Mouse (Mus musculus): ENCODE measurements around the gene Reep3.
"Not testable (repeated sequence)": the region's sequence is repeated elsewhere in the genome, so short reads cannot be mapped to it uniquely, and the experiment has no call there.

The Reep3 gene

GRCm38 (mm10) chr10:67017891-67018290 is 78.9 kb downstream of the Reep3 start:
- no peak for DNase-seq (ENCODE audit: low spot score in 2 of 2)

DNA sequence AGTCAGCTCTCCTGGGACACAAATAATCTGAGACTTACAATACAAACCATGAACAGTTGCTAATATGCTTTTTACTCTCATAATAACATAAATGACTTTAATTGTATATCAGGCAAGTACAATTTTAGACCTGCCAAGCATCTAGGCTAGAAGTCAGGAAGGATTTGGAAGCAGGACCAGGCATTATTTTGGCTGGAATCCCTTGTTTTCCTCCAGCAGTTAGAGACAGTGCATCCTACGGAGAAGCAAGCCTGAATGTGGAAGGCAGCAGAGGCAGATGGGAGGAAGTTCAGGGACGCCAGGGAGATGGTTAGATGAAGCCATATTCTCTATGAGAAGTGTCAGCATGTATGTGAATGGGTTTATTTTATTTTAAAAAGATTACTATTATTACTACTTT is 79.4 kb downstream of the Reep3 start:
- no peak for DNase-seq (ENCODE audit: low spot score in 2 of 2)

DNA sequence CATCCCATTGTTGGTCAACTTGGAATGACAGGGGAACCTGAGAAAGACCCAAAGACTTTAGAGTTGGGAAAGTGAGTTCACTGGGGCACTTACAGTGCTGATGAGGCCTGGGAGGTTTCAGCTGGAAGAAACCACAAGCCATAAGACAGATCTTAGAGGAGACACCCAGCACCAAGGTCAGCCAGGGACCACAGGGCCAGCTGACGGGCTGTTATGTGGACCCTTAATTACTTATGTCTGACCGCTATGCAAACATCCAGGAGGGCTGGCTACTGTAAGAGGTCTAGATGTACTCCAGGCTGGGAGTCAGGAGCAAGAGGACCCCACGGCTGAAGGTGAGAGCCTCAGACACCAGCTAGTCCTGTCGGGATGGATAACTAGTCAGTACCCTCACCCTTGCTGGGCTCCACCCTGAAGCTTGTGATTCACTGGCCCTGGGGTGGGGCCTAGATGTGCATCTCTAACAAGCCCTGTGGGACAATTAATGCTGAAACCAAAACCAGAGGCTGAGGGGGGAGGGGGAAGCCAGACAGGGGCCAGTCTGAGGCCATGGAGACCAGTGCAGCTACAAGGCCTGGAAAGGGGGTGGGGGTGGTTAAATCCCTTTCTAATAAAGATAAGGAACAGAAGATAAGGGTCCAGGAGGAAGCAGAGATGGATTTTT is 80.0 kb downstream of the Reep3 start:
- no peak for DNase-seq (ENCODE audit: low spot score in 2 of 2)

DNA sequence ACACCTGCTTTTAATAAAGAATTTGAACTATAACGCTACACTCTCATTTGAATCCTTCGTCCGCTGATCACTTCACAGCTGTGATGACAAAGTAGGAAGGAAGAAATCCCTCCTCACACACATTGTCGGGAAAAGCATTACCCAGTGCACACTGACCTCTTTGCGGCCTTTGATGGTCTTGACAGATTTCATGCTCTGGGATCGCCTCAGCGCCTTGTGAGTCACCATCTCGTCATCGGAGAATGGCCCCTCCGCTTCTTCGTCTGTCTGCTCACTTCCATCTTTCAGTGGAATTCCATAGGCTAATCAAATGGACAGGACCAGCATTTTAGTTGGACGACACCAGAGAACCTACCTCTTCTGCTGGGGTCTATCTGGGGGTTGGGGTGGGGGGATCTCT is 82.0 kb downstream of the Reep3 start:
- DNase-seq (ENCODE audit: low spot score in 2 of 2) = no peak

GRCm38 (mm10) chr10:67010521-67010920 is 86.2 kb downstream of the Reep3 start:
- no peak for DNase-seq (ENCODE audit: low spot score in 2 of 2)

- DNase-seq (ENCODE audit: low spot score in 2 of 2) = no peak
Measured at GRCm38 (mm10) chr10:67004527-67005042, 92.2 kb downstream of the Reep3 start.

- peak in 1 of 2 experiments; percentile 13 for DNase-seq (ENCODE audit: low spot score in 2 of 2)
Measured at GRCm38 (mm10) chr10:67003743-67004526, 92.8 kb downstream of the Reep3 start.

- peak in 1 of 2 experiments; percentile 4 for DNase-seq (ENCODE audit: low spot score in 2 of 2)
Measured at GRCm38 (mm10) chr10:67003009-67003742, 93.6 kb downstream of the Reep3 start.

DNA sequence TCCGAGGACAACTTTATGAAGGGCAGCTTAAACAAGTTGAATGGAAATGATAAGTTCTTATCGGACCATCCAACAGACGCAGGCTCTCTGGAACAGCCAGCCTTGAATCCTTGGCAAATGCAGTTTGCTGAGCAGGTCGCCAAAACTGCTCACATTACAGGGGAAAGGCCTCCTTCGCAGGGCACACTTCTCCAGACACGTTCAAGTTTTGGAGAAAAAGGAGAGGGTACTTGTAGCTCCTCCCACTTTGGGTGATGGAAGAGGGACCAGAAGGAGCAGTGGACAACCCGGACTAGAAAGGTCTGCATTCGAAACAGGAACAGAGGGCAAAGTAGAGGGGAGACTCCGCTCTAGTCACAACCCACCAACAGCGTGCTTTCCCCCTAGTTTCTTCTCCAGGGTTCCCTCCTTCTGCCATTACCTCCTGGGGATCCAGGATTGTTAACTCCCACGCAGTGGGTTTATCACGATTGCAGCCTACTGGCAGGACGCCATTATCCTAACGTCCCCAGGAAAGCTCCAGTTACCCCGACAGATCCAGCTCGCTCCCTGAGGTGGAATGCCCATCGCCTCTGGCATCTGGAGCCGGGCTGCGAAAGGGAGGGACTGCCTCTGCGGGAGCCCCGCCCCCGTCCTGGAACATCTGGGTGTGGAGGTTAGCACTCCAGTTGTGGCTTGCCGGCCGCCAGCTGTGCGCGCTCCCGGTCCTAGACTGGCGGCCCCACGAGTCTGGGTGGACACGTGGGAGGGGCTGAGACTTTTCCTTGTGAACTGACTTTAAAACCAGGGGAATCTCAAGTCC is 94.3 kb downstream of the Reep3 start:
- DNase-seq (ENCODE audit: low spot score in 2 of 2) = peak in 1 of 2 experiments; percentile 15

- DNase-seq (ENCODE audit: low spot score in 2 of 2) = not testable (repeated sequence)
Measured at GRCm38 (mm10) chr10:67000958-67001615, 95.7 kb downstream of the Reep3 start.

DNA sequence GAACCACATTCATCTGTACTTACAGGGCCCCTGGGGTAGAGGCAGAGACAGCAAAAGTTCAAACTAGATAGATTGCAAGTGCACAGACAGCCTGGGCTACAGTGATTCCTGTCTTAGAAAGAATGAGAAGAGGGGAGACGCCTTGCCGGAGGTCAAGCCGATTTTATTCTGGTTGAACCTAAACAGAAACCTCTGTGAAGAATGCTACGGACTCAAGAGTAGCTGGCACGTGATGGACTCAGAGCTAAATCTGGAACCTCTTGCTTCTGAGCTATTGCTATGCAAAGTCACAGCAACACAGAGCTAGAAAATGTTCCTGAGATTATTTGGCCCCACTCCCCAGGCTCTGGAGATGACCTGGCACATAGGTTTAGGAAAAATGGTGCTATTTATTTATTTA is 96.6 kb downstream of the Reep3 start:
- no peak for DNase-seq (ENCODE audit: low spot score in 2 of 2)

GRCm38 (mm10) chr10:66998770-66999169 is 98.0 kb downstream of the Reep3 start:
- DNase-seq (ENCODE audit: low spot score in 2 of 2) = no peak

DNA sequence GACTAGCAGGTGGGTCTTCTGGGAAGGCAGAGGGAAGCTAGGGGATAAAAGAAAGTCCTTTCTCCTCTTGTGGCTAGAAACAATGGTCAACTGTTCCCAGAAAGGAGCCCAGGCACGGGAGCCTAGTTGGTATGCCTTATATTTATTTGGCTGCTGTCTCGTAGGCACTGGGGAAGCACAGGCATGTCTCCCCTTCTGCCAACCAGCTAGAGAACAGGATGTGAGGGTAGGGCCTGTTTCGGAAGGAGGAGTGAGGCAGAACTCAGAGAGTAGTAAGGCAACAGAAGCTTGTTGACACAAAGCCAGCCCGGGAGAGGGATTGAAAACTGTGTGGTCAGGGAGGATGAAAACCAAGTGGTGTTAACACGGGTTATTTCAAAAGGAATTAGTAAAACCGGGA is 101.6 kb downstream of the Reep3 start:
- no peak for DNase-seq (ENCODE audit: low spot score in 2 of 2)

DNA sequence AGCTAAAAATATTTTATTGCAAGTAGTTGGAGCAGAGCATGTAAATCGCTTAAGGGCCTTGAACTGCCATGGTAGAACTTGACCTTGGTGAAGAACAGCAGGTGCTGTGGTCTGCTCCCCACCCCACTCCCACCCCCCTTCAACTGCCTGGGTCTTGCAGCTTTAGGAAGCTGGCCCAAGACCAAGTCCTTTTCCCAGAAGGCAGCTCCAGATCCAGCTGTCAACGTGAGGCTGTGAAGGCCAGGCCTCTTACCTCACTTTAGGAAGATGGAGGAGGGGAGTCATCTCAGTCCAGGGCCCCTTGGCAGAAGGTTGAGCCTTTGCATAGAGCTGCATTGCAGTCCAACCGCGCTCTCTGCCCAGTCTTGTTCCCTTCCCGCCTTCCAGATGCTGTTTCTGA is 102.3 kb downstream of the Reep3 start:
- no peak for DNase-seq (ENCODE audit: low spot score in 2 of 2)

DNA sequence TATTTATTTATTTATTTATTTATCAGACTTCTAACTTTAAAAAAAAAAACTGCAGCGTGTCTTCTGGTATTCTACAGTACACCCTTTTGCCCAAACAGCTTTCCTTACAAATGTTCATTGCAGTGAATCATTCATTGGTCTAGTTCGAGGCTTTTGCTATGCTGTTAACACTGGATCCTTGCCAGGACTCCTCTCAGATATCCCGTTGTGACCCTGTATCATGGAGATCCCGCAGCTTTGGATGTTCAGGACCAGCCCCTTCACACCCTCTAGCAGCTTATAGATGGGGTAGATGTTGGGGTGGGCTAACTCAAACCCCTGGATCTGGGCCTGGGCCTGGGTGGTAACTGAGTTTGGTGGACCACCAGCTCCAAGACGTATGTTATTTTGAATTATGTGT is 104.2 kb downstream of the Reep3 start:
- no peak for DNase-seq (ENCODE audit: low spot score in 2 of 2)

- DNase-seq (ENCODE audit: low spot score in 2 of 2) = no peak
Measured at GRCm38 (mm10) chr10:66990506-66990905, 106.2 kb downstream of the Reep3 start.

DNA sequence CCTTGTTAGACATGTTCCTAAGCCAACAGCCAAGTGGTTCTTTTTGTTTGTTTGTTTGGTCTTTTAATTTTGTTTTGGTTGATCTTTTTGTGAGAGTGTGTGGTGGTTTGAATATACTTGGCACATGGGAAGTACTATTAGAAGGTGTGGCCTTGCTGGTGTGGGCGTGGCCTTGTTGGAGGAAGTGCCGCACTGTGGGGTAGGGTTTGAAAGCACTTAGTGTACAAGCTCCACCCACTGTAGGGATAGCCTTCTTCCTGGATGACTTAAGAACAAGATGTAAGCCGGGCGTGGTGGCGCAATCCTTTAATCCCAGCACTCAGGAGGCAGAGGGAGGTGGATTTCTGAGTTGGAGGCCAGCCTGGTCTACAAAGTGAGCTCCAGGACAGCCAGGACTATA is 113.7 kb downstream of the Reep3 start:
- DNase-seq (ENCODE audit: low spot score in 2 of 2) = no peak

DNA sequence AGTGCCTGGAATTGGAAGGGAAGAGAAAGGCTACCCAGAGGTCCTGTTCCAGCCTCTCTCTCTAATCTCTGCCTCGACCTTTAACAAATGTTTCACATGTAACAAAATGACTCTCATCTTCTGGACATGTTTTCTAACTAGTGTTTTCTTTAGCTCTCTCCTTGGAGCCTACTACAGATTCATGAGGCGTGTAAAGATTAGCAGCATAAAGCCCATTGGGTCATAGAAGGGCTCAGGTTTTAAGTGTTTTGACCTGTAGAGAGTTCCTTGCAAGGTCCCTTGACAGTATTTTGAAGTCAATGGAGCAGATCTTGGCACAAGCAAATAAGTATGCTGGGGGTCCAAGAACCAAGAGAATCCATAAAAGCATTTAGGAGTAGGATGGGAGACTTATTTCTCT is 118.5 kb downstream of the Reep3 start:
- no peak for DNase-seq (ENCODE audit: low spot score in 2 of 2)

GRCm38 (mm10) chr10:66977093-66977492 is 119.7 kb downstream of the Reep3 start:
- no peak for DNase-seq (ENCODE audit: low spot score in 2 of 2)

DNA sequence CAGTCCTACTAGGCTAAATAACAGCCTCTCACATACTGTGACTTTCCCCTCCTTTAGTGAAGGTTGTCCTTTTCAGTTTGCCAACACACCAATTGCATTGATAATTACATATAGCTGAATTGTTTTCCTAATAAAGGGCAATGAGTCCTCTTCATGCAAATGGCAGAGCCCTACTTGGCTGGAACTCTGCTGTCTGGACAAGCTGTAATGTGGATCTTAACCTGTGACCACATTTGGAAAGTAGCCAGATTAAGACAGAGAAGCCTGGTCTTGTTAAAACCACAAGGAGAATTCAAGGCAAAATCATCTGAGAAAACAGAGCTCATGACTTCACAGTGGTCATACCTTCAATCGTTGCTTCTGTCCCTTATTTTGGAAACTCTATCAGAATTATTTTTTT is 121.3 kb downstream of the Reep3 start:
- DNase-seq (ENCODE audit: low spot score in 2 of 2) = no peak

DNA sequence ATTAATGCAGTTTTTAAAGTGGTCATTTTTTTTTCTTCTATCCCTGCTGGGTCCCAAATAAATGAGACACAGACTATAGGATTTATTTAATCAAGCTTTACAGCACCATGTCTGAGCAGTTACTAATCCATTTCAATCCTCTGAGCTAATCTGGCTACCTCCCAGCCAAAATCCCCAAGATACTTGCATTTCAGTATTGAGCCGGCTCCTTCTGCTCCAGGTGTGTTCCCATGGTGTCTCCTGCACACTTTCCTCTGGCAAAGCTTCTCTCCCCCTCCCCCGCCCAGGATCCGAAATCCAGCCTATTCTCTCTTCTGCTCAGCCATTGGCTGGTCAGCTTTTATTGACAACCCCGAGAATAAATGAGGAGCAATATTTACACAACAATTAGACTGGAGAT is 122.3 kb downstream of the Reep3 start:
- no peak for DNase-seq (ENCODE audit: low spot score in 2 of 2)

All from spleen, postnatal 14 days (tissue).